Mouse (Mus musculus): ENCODE measurements around the gene Gm49378. TPM values are rescaled to one million over a fixed set of nuclear protein-coding genes. Genes with fewer than 3 reads are reported as not detected.
A peak's percentile ranks its signal among the peaks of the same experiment; 100 is the strongest.

Gm49378 gene
- polyA plus RNA-seq, 1 experiment from 2014 or later, result 0.59 TPM

GRCm38 (mm10) chr14:55603271-55603632 is 34.4 kb downstream of the Gm49378 start, which contains the start of gene Irf9:
Gene Irf9 (plus strand): TSS chr14:55603571.
- 88% methylated on average over 7 of the region's 7 CpGs for WGBS
- Histone ChIP-seq H3K9me3 (replicated peaks; ENCODE audit: control insufficient read depth, low read length) (no peaks in the 10 kb centered on the region), H3K27ac (ENCODE audit: low read length) (peak within 1 kb of the TSS; percentile 88), H3K4me3 (ENCODE audit: low read length) (peak within 1 kb of the TSS; percentile 62), H3K36me3 (ENCODE audit: control insufficient read depth, insufficient read depth) (peaks cover 54% of the 10 kb centered on the region), H3K27me3 (ENCODE audit: control insufficient read depth, insufficient read depth, low read length) (no peaks in the 10 kb centered on the region), H3K4me1 (ENCODE audit: control insufficient read depth, insufficient read depth, low read length) (peaks cover 5% of the 10 kb centered on the region), H3K9ac (ENCODE audit: low read length) (peak within 1 kb of the TSS; percentile 76), H3K4me2 (ENCODE audit: low read depth, low read length) (peak within 1 kb of the TSS; percentile 80)
- ATAC-seq (replicated peaks; ENCODE audit: extremely low read depth, insufficient read depth, low FRiP score), result no peak

- ATAC-seq (replicated peaks; ENCODE audit: extremely low read depth, insufficient read depth, low FRiP score), result no peak
- Histone ChIP-seq H3K9ac (ENCODE audit: low read length) (no peak overlapping the region), H3K27me3 (ENCODE audit: control insufficient read depth, insufficient read depth, low read length) (no peaks in the 10 kb centered on the region), H3K27ac (ENCODE audit: low read length) (no peak overlapping the region), H3K36me3 (ENCODE audit: control insufficient read depth, insufficient read depth) (peaks cover 67% of the 10 kb centered on the region), H3K4me3 (ENCODE audit: low read length) (no peak overlapping the region), H3K9me3 (replicated peaks; ENCODE audit: control insufficient read depth, low read length) (no peaks in the 10 kb centered on the region), H3K4me2 (ENCODE audit: low read depth, low read length) (no peak overlapping the region), H3K4me1 (ENCODE audit: control insufficient read depth, insufficient read depth, low read length) (no peaks in the 10 kb centered on the region)
- 94% methylated on average over 21 of the region's 21 CpGs for WGBS
Measured at GRCm38 (mm10) chr14:55598521-55599390, 38.9 kb downstream of the Gm49378 start.

GRCm38 (mm10) chr14:55596036-55596690 is 41.5 kb downstream of the Gm49378 start:
- Histone ChIP-seq H3K36me3 (ENCODE audit: control insufficient read depth, insufficient read depth) (peaks cover 57% of the 10 kb centered on the region), H3K9me3 (replicated peaks; ENCODE audit: control insufficient read depth, low read length) (no peaks in the 10 kb centered on the region), H3K4me3 (ENCODE audit: low read length) (no peak overlapping the region), H3K9ac (ENCODE audit: low read length) (no peak overlapping the region), H3K27me3 (ENCODE audit: control insufficient read depth, insufficient read depth, low read length) (no peaks in the 10 kb centered on the region), H3K4me1 (ENCODE audit: control insufficient read depth, insufficient read depth, low read length) (peaks cover 13% of the 10 kb centered on the region), H3K4me2 (ENCODE audit: low read depth, low read length) (no peak overlapping the region), H3K27ac (ENCODE audit: low read length) (no peak overlapping the region)
- ATAC-seq (replicated peaks; ENCODE audit: extremely low read depth, insufficient read depth, low FRiP score), result no peak
- 76% methylated on average over 13 of the region's 13 CpGs for WGBS

- Histone ChIP-seq H3K4me3 (ENCODE audit: low read length) (peak overlapping the region; percentile 91), H3K4me1 (ENCODE audit: control insufficient read depth, insufficient read depth, low read length) (peaks cover 19% of the 10 kb centered on the region), H3K4me2 (ENCODE audit: low read depth, low read length) (peak overlapping the region; percentile 76), H3K27ac (ENCODE audit: low read length) (peak overlapping the region; percentile 88), H3K36me3 (ENCODE audit: control insufficient read depth, insufficient read depth) (peaks cover 36% of the 10 kb centered on the region), H3K27me3 (ENCODE audit: control insufficient read depth, insufficient read depth, low read length) (no peaks in the 10 kb centered on the region), H3K9me3 (replicated peaks; ENCODE audit: control insufficient read depth, low read length) (no peaks in the 10 kb centered on the region), H3K9ac (ENCODE audit: low read length) (peak overlapping the region; percentile 93)
- WGBS, result 3% methylated on average over 16 of the region's 16 CpGs
- no peak for ATAC-seq (replicated peaks; ENCODE audit: extremely low read depth, insufficient read depth, low FRiP score)
Measured at GRCm38 (mm10) chr14:55592226-55592625, 45.5 kb downstream of the Gm49378 start.

- Histone ChIP-seq H3K4me3 (ENCODE audit: low read length) (peak within 1 kb of the TSS; percentile 91), H3K9me3 (replicated peaks; ENCODE audit: control insufficient read depth, low read length) (no peaks in the 10 kb centered on the region), H3K4me1 (ENCODE audit: control insufficient read depth, insufficient read depth, low read length) (peaks cover 19% of the 10 kb centered on the region), H3K27ac (ENCODE audit: low read length) (peak within 1 kb of the TSS; percentile 97), H3K27me3 (ENCODE audit: control insufficient read depth, insufficient read depth, low read length) (no peaks in the 10 kb centered on the region), H3K36me3 (ENCODE audit: control insufficient read depth, insufficient read depth) (peaks cover 33% of the 10 kb centered on the region), H3K9ac (ENCODE audit: low read length) (peak within 1 kb of the TSS; percentile 93), H3K4me2 (ENCODE audit: low read depth, low read length) (peak within 1 kb of the TSS; percentile 76)
- WGBS, result under 1% methylated on average over 33 of the region's 33 CpGs
- ATAC-seq (replicated peaks; ENCODE audit: extremely low read depth, insufficient read depth, low FRiP score), result peak; percentile 89
Measured at GRCm38 (mm10) chr14:55591331-55591891, 46.3 kb downstream of the Gm49378 start, which contains the start of gene Rnf31. Gene Rnf31 (plus strand): TSS chr14:55591708.

GRCm38 (mm10) chr14:55590748-55591330 is 46.9 kb downstream of the Gm49378 start, which contains the start of gene Psme2:
Gene Psme2 (minus strand): TSS chr14:55591113.
- peak within 1 kb of the TSS; percentile 91 for H3K4me3 ChIP-seq (ENCODE audit: low read length)
- H3K4me1 ChIP-seq (ENCODE audit: control insufficient read depth, insufficient read depth, low read length), result peaks cover 19% of the 10 kb centered on the region
- H3K4me2 ChIP-seq (ENCODE audit: low read depth, low read length), result peak within 1 kb of the TSS; percentile 76
- peaks cover 27% of the 10 kb centered on the region for H3K36me3 ChIP-seq (ENCODE audit: control insufficient read depth, insufficient read depth)
- 1% methylated on average over 22 of the region's 22 CpGs for WGBS
- peak; percentile 94 for ATAC-seq (replicated peaks; ENCODE audit: extremely low read depth, insufficient read depth, low FRiP score)
- peak within 1 kb of the TSS; percentile 97 for H3K27ac ChIP-seq (ENCODE audit: low read length)
- H3K9me3 ChIP-seq (replicated peaks; ENCODE audit: control insufficient read depth, low read length), result no peaks in the 10 kb centered on the region
- no peaks in the 10 kb centered on the region for H3K27me3 ChIP-seq (ENCODE audit: control insufficient read depth, insufficient read depth, low read length)
- H3K9ac ChIP-seq (ENCODE audit: low read length), result peak within 1 kb of the TSS; percentile 93

- no peaks in the 10 kb centered on the region for H3K27me3 ChIP-seq (ENCODE audit: control insufficient read depth, insufficient read depth, low read length)
- peak overlapping the region; percentile 76 for H3K4me2 ChIP-seq (ENCODE audit: low read depth, low read length)
- H3K27ac ChIP-seq (ENCODE audit: low read length), result peak overlapping the region; percentile 97
- WGBS, result 75% methylated on average over 11 of the region's 11 CpGs
- peaks cover 18% of the 10 kb centered on the region for H3K36me3 ChIP-seq (ENCODE audit: control insufficient read depth, insufficient read depth)
- no peaks in the 10 kb centered on the region for H3K9me3 ChIP-seq (replicated peaks; ENCODE audit: control insufficient read depth, low read length)
- H3K4me3 ChIP-seq (ENCODE audit: low read length), result peak overlapping the region; percentile 91
- H3K4me1 ChIP-seq (ENCODE audit: control insufficient read depth, insufficient read depth, low read length), result peaks cover 25% of the 10 kb centered on the region
- no peak for ATAC-seq (replicated peaks; ENCODE audit: extremely low read depth, insufficient read depth, low FRiP score)
- H3K9ac ChIP-seq (ENCODE audit: low read length), result peak overlapping the region; percentile 83
Measured at GRCm38 (mm10) chr14:55589771-55590448, 47.8 kb downstream of the Gm49378 start.

GRCm38 (mm10) chr14:55589271-55589670 is 48.4 kb downstream of the Gm49378 start:
- Histone ChIP-seq H3K4me2 (ENCODE audit: low read depth, low read length) (no peak overlapping the region), H3K36me3 (ENCODE audit: control insufficient read depth, insufficient read depth) (peaks cover 13% of the 10 kb centered on the region), H3K9me3 (replicated peaks; ENCODE audit: control insufficient read depth, low read length) (no peaks in the 10 kb centered on the region), H3K4me1 (ENCODE audit: control insufficient read depth, insufficient read depth, low read length) (peaks cover 25% of the 10 kb centered on the region), H3K9ac (ENCODE audit: low read length) (no peak overlapping the region), H3K4me3 (ENCODE audit: low read length) (no peak overlapping the region), H3K27ac (ENCODE audit: low read length) (no peak overlapping the region), H3K27me3 (ENCODE audit: control insufficient read depth, insufficient read depth, low read length) (no peaks in the 10 kb centered on the region)
- no peak for ATAC-seq (replicated peaks; ENCODE audit: extremely low read depth, insufficient read depth, low FRiP score)
- WGBS, result 84% methylated on average over 5 of the region's 5 CpGs
